Mouse (Mus musculus): ENCODE measurements around the gene St14. TPM values are rescaled to one million over a fixed set of nuclear protein-coding genes. Genes with fewer than 3 reads are reported as not detected.
"Not testable (repeated sequence)": the region's sequence is repeated elsewhere in the genome, so short reads cannot be mapped to it uniquely, and the experiment has no call there.

Gene St14
- polyA plus RNA-seq, 1 experiment from 2014 or later, result 3.1 TPM

GRCm38 (mm10) chr9:31058723-31059122, 72.9 kb downstream of the St14 start:
- ATAC-seq (ENCODE audit: insufficient read depth, low FRiP score, low TSS enrichment) (no peak), DNase-seq (ENCODE audit: low spot score) (no peak)
- H3K4me2 ChIP-seq (ENCODE audit: low read depth), result no peak overlapping the region
- H3K9ac ChIP-seq (ENCODE audit: low read length), result no peak overlapping the region
- no peaks in the 10 kb centered on the region for H3K36me3 ChIP-seq (ENCODE audit: control insufficient read depth, insufficient read depth, low read length)
- no peak overlapping the region for H3K4me3 ChIP-seq (ENCODE audit: low read depth, low read length)
- no peak overlapping the region for H3K27ac ChIP-seq (ENCODE audit: low read depth, low read length)
- no peaks in the 10 kb centered on the region for H3K27me3 ChIP-seq (ENCODE audit: control insufficient read depth, insufficient read depth, low read length)
- 74% methylated on average over 2 of the region's 2 CpGs for WGBS
- H3K4me1 ChIP-seq (ENCODE audit: control insufficient read depth, insufficient read depth, low read length), result no peaks in the 10 kb centered on the region
- H3K9me3 ChIP-seq (ENCODE audit: control insufficient read depth, low read length), result no peaks in the 10 kb centered on the region

DNA sequence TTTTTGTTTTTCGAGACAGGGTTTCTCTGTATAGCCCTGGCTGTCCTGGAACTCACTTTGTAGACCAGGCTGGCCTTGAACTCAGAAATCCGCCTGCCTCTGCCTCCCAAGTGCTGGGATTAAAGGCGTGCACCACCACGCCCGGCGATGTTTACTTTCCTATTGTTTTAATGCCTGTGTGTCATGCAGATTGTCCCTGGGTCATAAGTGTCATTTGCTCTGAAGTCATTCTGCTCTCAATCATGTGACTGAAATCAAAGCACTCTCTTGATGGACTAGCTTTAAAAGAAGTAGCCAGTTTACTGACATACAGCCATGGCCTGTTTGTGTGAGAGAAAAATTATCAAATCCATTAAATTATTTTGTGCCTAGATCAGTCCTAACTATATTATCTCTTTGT, 80.1 kb downstream of the St14 start:
- not testable (repeated sequence) for H3K4me2 ChIP-seq (ENCODE audit: low read depth); H3K36me3 ChIP-seq (ENCODE audit: control insufficient read depth, insufficient read depth, low read length); H3K4me1 ChIP-seq (ENCODE audit: control insufficient read depth, insufficient read depth, low read length); H3K9ac ChIP-seq (ENCODE audit: low read length); H3K4me3 ChIP-seq (ENCODE audit: low read depth, low read length); ATAC-seq (ENCODE audit: insufficient read depth, low FRiP score, low TSS enrichment); DNase-seq (ENCODE audit: low spot score); H3K27ac ChIP-seq (ENCODE audit: low read depth, low read length); H3K27me3 ChIP-seq (ENCODE audit: control insufficient read depth, insufficient read depth, low read length); H3K9me3 ChIP-seq (ENCODE audit: control insufficient read depth, low read length)
- WGBS, result 89% methylated on average over 6 of the region's 6 CpGs

DNA sequence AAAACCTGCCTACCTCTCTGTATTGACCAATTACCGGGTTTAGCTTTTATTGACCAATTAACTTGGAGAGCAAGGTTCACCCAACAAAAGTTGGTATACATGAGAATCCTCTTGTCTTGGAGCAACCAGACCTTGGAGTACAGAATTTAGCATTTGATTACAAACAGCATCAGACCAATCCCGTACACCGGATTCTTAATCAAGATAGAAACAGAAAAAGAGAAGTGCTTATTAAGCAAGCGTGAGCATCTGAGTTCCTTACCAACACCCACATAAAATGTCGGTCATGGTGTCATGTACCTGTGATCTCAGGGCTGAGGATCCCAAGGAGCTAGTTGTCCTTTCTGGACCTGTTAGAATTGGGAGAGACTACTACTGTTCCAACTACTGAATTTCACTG, 81.4 kb downstream of the St14 start:
- ATAC-seq (ENCODE audit: insufficient read depth, low FRiP score, low TSS enrichment) (no peak), DNase-seq (ENCODE audit: low spot score) (no peak)
- Histone ChIP-seq H3K9me3 (ENCODE audit: control insufficient read depth, low read length) (no peaks in the 10 kb centered on the region), H3K27ac (ENCODE audit: low read depth, low read length) (no peak overlapping the region), H3K36me3 (ENCODE audit: control insufficient read depth, insufficient read depth, low read length) (no peaks in the 10 kb centered on the region), H3K9ac (ENCODE audit: low read length) (no peak overlapping the region), H3K4me2 (ENCODE audit: low read depth) (no peak overlapping the region), H3K27me3 (ENCODE audit: control insufficient read depth, insufficient read depth, low read length) (no peaks in the 10 kb centered on the region), H3K4me1 (ENCODE audit: control insufficient read depth, insufficient read depth, low read length) (no peaks in the 10 kb centered on the region), H3K4me3 (ENCODE audit: low read depth, low read length) (no peak overlapping the region)
- 98% methylated on average over 5 of the region's 5 CpGs for WGBS

Other genes starting within 250 kb of the St14 start
- 4.0 and 5.7 TPM in 2 replicates for gene Adamts15, start 209.4 kb downstream of the St14 start, polyA plus RNA-seq (2014; fragmentation: Nextera tagmentation; extraction: Ambion mirVana)
- gene Adamts8, start 189.3 kb downstream of the St14 start, polyA plus RNA-seq (2014; fragmentation: Nextera tagmentation; extraction: Ambion mirVana), result 0.46 and 0.99 TPM in 2 replicates
- 4.5 and 4.6 TPM in 2 replicates for gene Zbtb44, start 101.2 kb downstream of the St14 start, polyA plus RNA-seq (2014; fragmentation: Nextera tagmentation; extraction: Ambion mirVana)
- 293 and 318 TPM in 2 replicates for gene Aplp2, start 80.0 kb upstream of the St14 start, polyA plus RNA-seq (2014; fragmentation: Nextera tagmentation; extraction: Ambion mirVana)
- 7.6 and 9.2 TPM in 2 replicates for gene Prdm10, start 148.7 kb upstream of the St14 start, polyA plus RNA-seq (2014; fragmentation: Nextera tagmentation; extraction: Ambion mirVana)